Mouse (Mus musculus): ENCODE data around the gene Cd163l1. TPM values are rescaled to one million over a fixed set of nuclear protein-coding genes. Genes with fewer than 3 reads are reported as not detected.

Gene Cd163l1
- polyA plus RNA-seq, 1 experiment from 2014 or later, result 0.22 TPM

DNA sequence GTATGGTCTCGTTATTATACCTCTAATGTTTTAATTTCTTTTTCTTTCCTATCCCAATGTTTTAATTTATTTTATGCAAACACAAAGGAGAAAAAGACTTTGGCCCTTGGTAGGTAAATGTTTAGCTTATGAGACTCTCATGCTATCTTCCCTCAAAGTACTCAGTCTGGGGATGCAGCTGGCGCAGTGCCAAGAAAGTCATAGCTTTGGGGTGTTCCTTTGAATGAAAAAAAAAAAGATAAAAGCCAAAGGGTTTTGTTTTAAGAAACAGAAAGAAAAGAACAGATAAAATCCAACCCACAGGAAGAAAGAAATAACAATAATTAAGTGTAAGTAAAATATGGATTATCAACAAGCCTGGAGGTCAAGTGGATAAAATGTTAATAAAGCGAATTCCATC lies 9.4 kb upstream of the Cd163l1 start:
- Histone ChIP-seq H3K36me3 (ENCODE audit: control insufficient read depth, insufficient read depth) (no peaks in the 10 kb centered on the region), H3K27ac (ENCODE audit: low read depth, low read length) (no peak overlapping the region), H3K9me3 (ENCODE audit: control insufficient read depth) (no peaks in the 10 kb centered on the region), H3K4me1 (replicated peaks; ENCODE audit: control insufficient read depth, insufficient read depth, low read length) (no peaks in the 10 kb centered on the region), H3K4me2 (replicated peaks; ENCODE audit: low read depth) (no peak overlapping the region), H3K4me3 (ENCODE audit: low read depth, low read length) (no peak overlapping the region), H3K9ac (ENCODE audit: low read depth, low read length) (no peak overlapping the region), H3K27me3 (replicated peaks; ENCODE audit: control insufficient read depth, insufficient read depth, low read length) (no peaks in the 10 kb centered on the region)
- no peak for ATAC-seq
- 59% methylated on average over 3 of the region's 3 CpGs for WGBS
- no peak for TF ChIP-seq CTCF (IDR thresholded peaks at IDR 0.05; ENCODE audit: low read depth)

DNA sequence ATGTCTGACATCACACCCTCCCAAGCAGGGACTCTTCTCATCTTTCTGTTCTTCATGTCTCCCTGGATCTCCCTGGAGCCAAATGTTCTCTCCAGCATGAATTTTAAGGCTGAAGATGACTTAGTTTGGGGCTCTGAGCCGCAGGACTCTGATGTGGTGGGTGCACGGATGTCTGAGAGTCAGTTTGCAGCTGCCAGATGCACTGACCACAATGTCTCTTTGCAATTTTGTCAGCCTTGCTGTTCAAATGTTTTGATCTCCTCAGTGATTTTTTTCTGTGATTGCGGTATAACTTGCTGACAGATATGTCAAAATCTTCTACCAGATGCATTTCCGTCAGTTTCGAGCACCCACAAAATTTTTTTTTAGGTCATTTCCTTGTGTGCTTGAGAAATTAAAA lies 4.2 kb upstream of the Cd163l1 start:
- no peak for ATAC-seq
- TF ChIP-seq CTCF (IDR thresholded peaks at IDR 0.05; ENCODE audit: low read depth), result no peak
- Histone ChIP-seq H3K27me3 (replicated peaks; ENCODE audit: control insufficient read depth, insufficient read depth, low read length) (no peaks in the 10 kb centered on the region), H3K36me3 (ENCODE audit: control insufficient read depth, insufficient read depth) (no peaks in the 10 kb centered on the region), H3K9me3 (ENCODE audit: control insufficient read depth) (no peaks in the 10 kb centered on the region), H3K9ac (ENCODE audit: low read depth, low read length) (no peak overlapping the region), H3K4me2 (replicated peaks; ENCODE audit: low read depth) (no peak overlapping the region), H3K27ac (ENCODE audit: low read depth, low read length) (no peak overlapping the region), H3K4me1 (replicated peaks; ENCODE audit: control insufficient read depth, insufficient read depth, low read length) (no peaks in the 10 kb centered on the region), H3K4me3 (ENCODE audit: low read depth, low read length) (no peak overlapping the region)
- 81% methylated on average over 5 of the region's 5 CpGs for WGBS

DNA sequence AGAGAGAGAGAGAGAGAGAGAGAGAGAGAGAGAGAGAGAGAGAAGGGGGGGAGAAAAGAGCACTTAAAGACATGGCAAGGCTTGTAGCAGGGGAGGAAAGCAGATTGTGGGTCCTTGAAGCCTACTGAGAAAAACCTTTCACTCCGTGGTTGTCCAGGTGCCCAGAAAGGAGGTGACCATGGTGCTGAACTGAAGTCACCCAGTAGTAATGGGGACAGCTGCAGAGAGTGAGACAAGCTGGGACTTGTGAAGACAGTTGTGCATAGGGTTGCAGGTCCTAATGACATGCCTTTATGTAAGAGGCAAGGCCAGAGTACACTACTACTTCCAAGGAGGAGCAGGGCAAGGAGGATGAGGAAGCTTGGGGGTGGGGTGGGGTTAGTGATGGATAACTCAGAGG lies 1.2 kb downstream of the Cd163l1 start:
- H3K27ac ChIP-seq (ENCODE audit: low read depth, low read length), result no peak overlapping the region
- WGBS, result 0% methylated on average over 1 of the region's 1 CpGs
- no peaks in the 10 kb centered on the region for H3K36me3 ChIP-seq (ENCODE audit: control insufficient read depth, insufficient read depth)
- TF ChIP-seq CTCF (IDR thresholded peaks at IDR 0.05; ENCODE audit: low read depth), result no peak
- H3K27me3 ChIP-seq (replicated peaks; ENCODE audit: control insufficient read depth, insufficient read depth, low read length), result no peaks in the 10 kb centered on the region
- no peak overlapping the region for H3K9ac ChIP-seq (ENCODE audit: low read depth, low read length)
- H3K9me3 ChIP-seq (ENCODE audit: control insufficient read depth), result no peaks in the 10 kb centered on the region
- H3K4me2 ChIP-seq (replicated peaks; ENCODE audit: low read depth), result no peak overlapping the region
- H3K4me3 ChIP-seq (ENCODE audit: low read depth, low read length), result no peak overlapping the region
- H3K4me1 ChIP-seq (replicated peaks; ENCODE audit: control insufficient read depth, insufficient read depth, low read length), result no peaks in the 10 kb centered on the region
- no peak for ATAC-seq

DNA sequence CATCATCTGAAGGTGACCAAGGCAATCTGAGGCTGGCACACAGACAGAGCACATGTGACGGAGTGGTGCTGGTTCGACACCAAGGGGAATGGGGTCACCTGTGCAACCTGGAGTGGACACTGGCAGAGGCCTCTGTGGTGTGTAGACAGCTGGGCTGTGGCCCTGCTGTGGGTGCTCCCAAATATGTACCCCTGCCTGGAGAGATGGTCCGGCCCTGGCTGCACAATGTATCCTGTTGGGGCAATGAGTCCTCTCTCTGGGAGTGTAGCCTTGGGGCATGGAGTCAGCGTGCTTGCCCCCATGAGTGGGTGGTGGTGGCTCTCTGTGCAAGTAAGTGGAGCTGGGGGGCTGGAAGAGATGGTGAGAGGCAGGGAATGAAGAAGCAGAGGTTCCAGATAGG lies 2.3 kb downstream of the Cd163l1 start:
- no peaks in the 10 kb centered on the region for H3K4me1 ChIP-seq (replicated peaks; ENCODE audit: control insufficient read depth, insufficient read depth, low read length)
- no peak for TF ChIP-seq CTCF (IDR thresholded peaks at IDR 0.05; ENCODE audit: low read depth)
- 79% methylated on average over 4 of the region's 4 CpGs for WGBS
- H3K9me3 ChIP-seq (ENCODE audit: control insufficient read depth), result no peaks in the 10 kb centered on the region
- no peak overlapping the region for H3K4me3 ChIP-seq (ENCODE audit: low read depth, low read length)
- no peaks in the 10 kb centered on the region for H3K27me3 ChIP-seq (replicated peaks; ENCODE audit: control insufficient read depth, insufficient read depth, low read length)
- ATAC-seq, result no peak
- no peak overlapping the region for H3K4me2 ChIP-seq (replicated peaks; ENCODE audit: low read depth)
- no peak overlapping the region for H3K27ac ChIP-seq (ENCODE audit: low read depth, low read length)
- H3K36me3 ChIP-seq (ENCODE audit: control insufficient read depth, insufficient read depth), result no peaks in the 10 kb centered on the region
- H3K9ac ChIP-seq (ENCODE audit: low read depth, low read length), result no peak overlapping the region

DNA sequence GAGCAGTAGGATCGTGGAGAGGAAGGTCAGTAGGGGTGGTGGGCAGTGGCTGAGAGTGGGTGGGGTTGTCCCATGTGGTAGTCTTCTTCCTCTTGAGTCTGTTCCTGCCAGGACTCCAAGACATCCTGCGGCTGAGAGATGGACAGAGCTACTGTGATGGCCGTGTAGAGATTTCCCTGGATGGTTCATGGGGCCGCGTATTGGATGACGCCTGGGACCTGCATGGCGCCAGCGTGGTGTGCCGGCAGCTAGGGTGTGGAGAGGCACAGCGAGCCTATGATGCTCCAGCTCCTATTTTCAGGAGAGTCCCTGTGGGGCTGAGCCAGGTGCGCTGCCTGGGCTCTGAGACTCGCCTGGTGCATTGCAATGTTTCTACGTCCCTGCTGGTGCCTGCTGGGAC lies 6.1 kb downstream of the Cd163l1 start:
- Histone ChIP-seq H3K27ac (ENCODE audit: low read depth, low read length) (no peak overlapping the region), H3K9me3 (ENCODE audit: control insufficient read depth) (no peaks in the 10 kb centered on the region), H3K36me3 (ENCODE audit: control insufficient read depth, insufficient read depth) (no peaks in the 10 kb centered on the region), H3K4me2 (replicated peaks; ENCODE audit: low read depth) (no peak overlapping the region), H3K4me3 (ENCODE audit: low read depth, low read length) (no peak overlapping the region), H3K4me1 (replicated peaks; ENCODE audit: control insufficient read depth, insufficient read depth, low read length) (no peaks in the 10 kb centered on the region), H3K9ac (ENCODE audit: low read depth, low read length) (no peak overlapping the region), H3K27me3 (replicated peaks; ENCODE audit: control insufficient read depth, insufficient read depth, low read length) (no peaks in the 10 kb centered on the region)
- no peak for TF ChIP-seq CTCF (IDR thresholded peaks at IDR 0.05; ENCODE audit: low read depth)
- no peak for ATAC-seq
- 82% methylated on average over 13 of the region's 13 CpGs for WGBS

DNA sequence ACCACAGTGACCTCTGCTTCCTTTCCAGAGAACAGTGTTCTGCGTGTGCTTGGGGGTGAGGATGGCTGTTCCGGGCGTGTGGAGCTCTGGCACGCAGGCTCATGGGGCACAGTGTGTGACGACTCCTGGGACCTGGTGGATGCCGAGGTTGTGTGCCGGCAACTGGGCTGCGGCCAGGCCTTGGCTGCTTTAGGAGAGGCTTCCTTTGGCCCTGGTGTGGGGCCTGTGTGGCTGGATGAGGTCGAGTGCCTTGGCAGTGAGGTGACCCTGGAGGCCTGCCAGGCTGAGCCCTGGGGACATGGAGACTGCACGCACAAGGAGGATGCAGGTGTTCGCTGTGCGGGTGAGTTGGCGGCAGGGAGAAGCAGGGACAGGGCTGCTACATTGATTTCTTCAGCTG lies 10.4 kb downstream of the Cd163l1 start:
- Histone ChIP-seq H3K36me3 (ENCODE audit: control insufficient read depth, insufficient read depth) (no peaks in the 10 kb centered on the region), H3K4me1 (replicated peaks; ENCODE audit: control insufficient read depth, insufficient read depth, low read length) (no peaks in the 10 kb centered on the region), H3K27me3 (replicated peaks; ENCODE audit: control insufficient read depth, insufficient read depth, low read length) (no peaks in the 10 kb centered on the region), H3K9ac (ENCODE audit: low read depth, low read length) (no peak overlapping the region), H3K4me2 (replicated peaks; ENCODE audit: low read depth) (no peak overlapping the region), H3K9me3 (ENCODE audit: control insufficient read depth) (no peaks in the 10 kb centered on the region), H3K27ac (ENCODE audit: low read depth, low read length) (no peak overlapping the region), H3K4me3 (ENCODE audit: low read depth, low read length) (no peak overlapping the region)
- ATAC-seq, result no peak
- TF ChIP-seq CTCF (IDR thresholded peaks at IDR 0.05; ENCODE audit: low read depth), result no peak
- WGBS, result 83% methylated on average over 13 of the region's 13 CpGs

DNA sequence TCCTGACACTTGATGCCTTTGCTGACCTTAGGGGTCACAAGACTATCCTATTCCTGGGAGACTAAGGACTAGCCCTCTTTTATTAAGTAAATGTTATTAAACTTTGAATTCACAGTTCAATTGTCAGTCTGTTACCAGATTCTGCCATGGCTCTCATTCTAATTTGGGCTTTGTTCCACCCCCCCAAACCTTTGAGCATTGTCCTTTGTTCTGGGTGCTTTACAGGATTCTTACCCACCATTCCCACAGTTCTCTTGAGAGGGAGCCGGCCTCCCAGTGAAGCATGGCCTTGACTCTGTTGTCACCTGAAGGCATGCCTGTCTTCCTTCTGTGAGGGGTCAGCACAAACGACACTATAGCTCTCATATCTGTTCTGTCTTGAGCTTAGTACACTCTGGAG lies 13.0 kb downstream of the Cd163l1 start:
- Histone ChIP-seq H3K4me2 (replicated peaks; ENCODE audit: low read depth) (no peak overlapping the region), H3K4me3 (ENCODE audit: low read depth, low read length) (no peak overlapping the region), H3K4me1 (replicated peaks; ENCODE audit: control insufficient read depth, insufficient read depth, low read length) (no peaks in the 10 kb centered on the region), H3K36me3 (ENCODE audit: control insufficient read depth, insufficient read depth) (no peaks in the 10 kb centered on the region), H3K9ac (ENCODE audit: low read depth, low read length) (no peak overlapping the region), H3K27me3 (replicated peaks; ENCODE audit: control insufficient read depth, insufficient read depth, low read length) (no peaks in the 10 kb centered on the region), H3K27ac (ENCODE audit: low read depth, low read length) (no peak overlapping the region), H3K9me3 (ENCODE audit: control insufficient read depth) (no peaks in the 10 kb centered on the region)
- ATAC-seq, result no peak
- WGBS, result 68% methylated on average over 2 of the region's 2 CpGs
- no peak for TF ChIP-seq CTCF (IDR thresholded peaks at IDR 0.05; ENCODE audit: low read depth)
